Mouse (Mus musculus) hindbrain, embryonic 13.5 days (tissue): ENCODE results near the gene Gm6034. TPM values are rescaled to one million over a fixed set of nuclear protein-coding genes. Genes with fewer than 3 reads are reported as not detected.
"Not testable (repeated sequence)": the region's sequence is repeated elsewhere in the genome, so short reads cannot be mapped to it uniquely, and the experiment has no call there.

Experiments
- ATAC-seq: fragments of 200-750 bp; cut with Nextera tagmentation; 2 replicates; pipeline ENCODE4 v1.8.0; 2017; ENCODE audit warnings: moderate TSS enrichment; ENCODE audit not compliant: low FRiP score
- H3K27ac ChIP-seq: fragments of 300-500 bp; sonication (generic); 2 replicates; pipeline ENCODE4 v1.5.1; 2015; ENCODE audit warnings: inconsistent platforms, mild to moderate bottlenecking, moderate library complexity
- H3K27me3 ChIP-seq: fragments of 300-500 bp; sonication (generic); 2 replicates; pipeline ENCODE4 v1.6.1; 2015; ENCODE audit warnings: mild to moderate bottlenecking, inconsistent platforms
- H3K36me3 ChIP-seq: fragments of 300-500 bp; sonication (generic); 2 replicates; pipeline ENCODE4 v1.6.1; 2015; ENCODE audit warnings: mild to moderate bottlenecking, inconsistent platforms
- H3K4me1 ChIP-seq: fragments of 300-500 bp; sonication (generic); replicated peaks from 2 replicates; pipeline ENCODE4 v1.6.1; 2015; ENCODE audit warnings: inconsistent platforms
- H3K4me2 ChIP-seq: fragments of 300-500 bp; sonication (generic); 2 replicates; pipeline ENCODE4 v1.6.1; 2015; ENCODE audit warnings: inconsistent platforms, mild to moderate bottlenecking, moderate library complexity
- H3K4me3 ChIP-seq: fragments of 300-500 bp; sonication (generic); 2 replicates; pipeline ENCODE4 v1.5.1; 2015; ENCODE audit warnings: mild to moderate bottlenecking, inconsistent platforms
- H3K9ac ChIP-seq: fragments of 300-500 bp; sonication (generic); 2 replicates; pipeline ENCODE4 v1.6.1; 2015; ENCODE audit warnings: mild to moderate bottlenecking, inconsistent platforms
- H3K9me3 ChIP-seq: fragments of 300-500 bp; sonication (generic); 2 replicates; pipeline ENCODE4 v1.6.1; 2016; ENCODE audit warnings: inconsistent platforms
- WGBS: fragments of 180-500 bp; shearing (Covaris S2); methylation state at CpG from one replicate; pipeline ENCODE4 v1.1.7; 2015; 5-methylcytosine and 5-hydroxymethylcytosine counted together
- polyA plus RNA-seq: library from polyadenylated mRNA; unstranded; fragments of >200 nt; fragmentation: Nextera tagmentation; extraction: Ambion mirVana; gene quantifications from 2 replicates; pipeline ENCODE4 v1.2.1, GENCODE M21; 2015

Gene Gm6034
- polyA plus RNA-seq, 1 experiment from 2014 or later = not detected

DNA sequence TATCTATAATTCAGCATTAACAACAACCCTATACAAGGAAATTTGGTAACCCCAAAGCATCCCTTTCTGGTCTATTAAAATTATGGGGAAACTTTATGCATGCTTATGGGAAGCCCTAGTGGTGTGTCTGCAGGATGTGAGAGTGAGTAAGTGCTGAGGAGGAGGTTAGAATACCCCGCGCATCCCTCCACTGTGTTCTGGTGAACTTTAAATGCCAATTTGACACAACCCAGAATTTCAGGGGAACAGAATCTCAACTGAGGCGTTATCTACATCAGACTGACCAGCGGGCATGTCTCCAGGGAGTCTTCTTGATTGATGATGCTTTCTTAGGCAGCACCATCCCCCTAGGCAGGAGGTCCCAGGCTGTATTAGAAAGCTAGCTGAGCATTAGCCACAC is 16.9 kb upstream of the Gm6034 start:
- ATAC-seq = no peak
- WGBS = 44% methylated on average over 4 of the region's 4 CpGs
- Histone ChIP-seq H3K36me3 (no peaks in the 10 kb centered on the region), H3K4me3 (no peak overlapping the region), H3K9ac (no peak overlapping the region), H3K27ac (no peak overlapping the region), H3K4me2 (no peak overlapping the region), H3K27me3 (0 out of 2 replicates have a peak, but pooled peaks cover 5% of the 10 kb centered on the region), H3K9me3 (no peaks in the 10 kb centered on the region), H3K4me1 (0 out of 2 replicates have a peak, but pooled peaks cover 11% of the 10 kb centered on the region)

DNA sequence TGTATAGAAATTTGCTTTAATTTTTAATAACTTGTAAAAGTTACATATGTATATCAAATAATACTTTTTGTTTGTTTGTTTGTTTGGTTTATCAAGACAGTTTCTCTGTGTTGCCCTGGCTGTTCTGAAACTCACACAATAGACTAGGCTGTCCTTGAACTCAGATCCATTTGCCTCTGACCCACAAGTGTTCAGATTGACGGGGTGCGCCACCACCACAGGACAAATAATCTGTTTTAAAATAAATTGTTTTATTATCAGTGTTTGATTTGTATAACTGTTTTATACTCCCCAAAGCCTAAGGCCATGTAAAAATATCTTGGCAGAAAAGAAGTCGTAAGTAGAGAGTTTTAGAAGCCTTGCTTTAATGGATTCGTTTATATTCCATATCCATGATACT is 15.1 kb upstream of the Gm6034 start:
- no peak overlapping the region for H3K9ac ChIP-seq
- no peak overlapping the region for H3K4me2 ChIP-seq
- 97% methylated on average over 4 of the region's 4 CpGs for WGBS
- peaks cover 19% of the 10 kb centered on the region; the same call in 1 of the 2 replicates for H3K27me3 ChIP-seq
- H3K36me3 ChIP-seq = no peaks in the 10 kb centered on the region
- H3K4me1 ChIP-seq = peaks cover 22% of the 10 kb centered on the region
- H3K4me3 ChIP-seq = no peak overlapping the region
- no peak for ATAC-seq
- H3K27ac ChIP-seq = no peak overlapping the region
- no peaks in the 10 kb centered on the region for H3K9me3 ChIP-seq

DNA sequence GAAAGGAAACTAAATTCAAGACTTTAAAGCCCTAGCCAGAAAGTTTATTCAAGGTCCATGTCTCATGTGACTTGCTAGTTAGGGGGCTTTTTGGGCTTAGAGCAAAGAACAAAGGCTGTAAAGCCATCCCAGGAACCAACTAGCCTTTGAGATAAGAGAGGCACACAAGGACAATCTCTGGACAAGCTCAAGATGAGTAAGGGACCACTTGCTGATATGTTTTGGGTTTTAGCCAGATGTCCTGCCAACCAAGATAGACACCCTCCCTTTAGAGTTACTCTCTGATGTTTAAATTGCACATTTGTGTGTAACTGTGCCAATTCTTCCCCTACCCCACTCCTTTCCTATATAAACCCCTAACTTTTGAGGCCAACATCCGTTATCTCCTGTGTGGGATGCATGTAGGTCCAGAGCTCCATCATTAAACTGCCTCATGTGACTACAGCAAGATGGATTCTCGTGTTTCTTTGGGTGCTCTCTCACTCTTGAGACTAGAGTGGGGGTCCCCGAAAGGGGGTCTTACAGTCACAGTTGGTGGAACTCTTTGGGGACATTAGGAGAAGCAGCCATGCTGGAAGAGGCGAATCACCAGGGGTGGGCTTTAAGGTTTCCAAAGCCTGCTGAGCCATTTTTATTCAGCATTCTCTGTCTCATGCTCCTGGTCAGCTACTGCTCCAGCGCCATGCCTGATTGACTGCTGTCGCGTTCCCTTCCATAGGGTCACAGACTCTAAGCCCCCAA is 13.7 kb upstream of the Gm6034 start:
- WGBS = 85% methylated on average over 7 of the region's 7 CpGs
- Histone ChIP-seq H3K9me3 (no peaks in the 10 kb centered on the region), H3K4me3 (no peak overlapping the region), H3K4me1 (peaks cover 19% of the 10 kb centered on the region), H3K27me3 (peaks cover 20% of the 10 kb centered on the region; the same call in 1 of the 2 replicates), H3K27ac (no peak overlapping the region), H3K36me3 (no peaks in the 10 kb centered on the region), H3K9ac (no peak overlapping the region), H3K4me2 (no peak overlapping the region)
- ATAC-seq = no peak

DNA sequence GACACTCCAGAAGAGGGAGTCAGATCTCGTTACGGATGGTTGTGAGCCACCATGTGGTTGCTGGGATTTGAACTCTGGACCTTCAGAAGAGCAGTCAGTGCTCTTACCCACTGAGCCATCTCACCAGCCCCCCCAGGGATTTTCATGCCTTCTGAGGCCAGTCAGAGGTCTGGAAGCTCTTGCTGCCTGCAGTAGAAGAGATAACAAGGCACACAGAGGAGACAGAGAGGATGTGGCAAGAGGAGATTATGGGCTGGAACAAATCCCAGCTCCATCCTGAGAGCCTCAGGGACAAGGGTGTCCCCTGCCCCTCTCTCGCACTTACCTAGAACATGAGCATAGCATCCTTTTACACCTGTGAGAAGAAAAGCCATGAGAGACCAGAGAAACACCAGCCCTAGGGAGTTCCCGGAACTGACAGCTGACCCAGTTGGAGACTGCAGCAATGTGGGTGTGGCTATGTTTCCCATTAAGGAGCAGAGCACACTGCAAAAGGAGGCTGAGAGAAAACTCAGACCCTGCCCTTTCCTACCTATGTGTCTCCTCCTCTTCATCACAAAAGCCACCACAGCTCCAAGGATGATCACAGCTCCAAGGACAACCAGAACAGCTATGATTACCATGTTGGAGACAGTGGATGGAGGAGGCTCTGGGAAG is 12.6 kb upstream of the Gm6034 start:
- not testable (repeated sequence) for H3K9me3 ChIP-seq, H3K27ac ChIP-seq, H3K36me3 ChIP-seq, ATAC-seq, H3K4me3 ChIP-seq, H3K4me2 ChIP-seq, H3K9ac ChIP-seq
- H3K27me3 ChIP-seq = peaks cover 20% of the 10 kb centered on the region; the same call in 1 of the 2 replicates
- peaks cover 17% of the 10 kb centered on the region for H3K4me1 ChIP-seq
- 81% methylated on average over 4 of the region's 4 CpGs for WGBS

DNA sequence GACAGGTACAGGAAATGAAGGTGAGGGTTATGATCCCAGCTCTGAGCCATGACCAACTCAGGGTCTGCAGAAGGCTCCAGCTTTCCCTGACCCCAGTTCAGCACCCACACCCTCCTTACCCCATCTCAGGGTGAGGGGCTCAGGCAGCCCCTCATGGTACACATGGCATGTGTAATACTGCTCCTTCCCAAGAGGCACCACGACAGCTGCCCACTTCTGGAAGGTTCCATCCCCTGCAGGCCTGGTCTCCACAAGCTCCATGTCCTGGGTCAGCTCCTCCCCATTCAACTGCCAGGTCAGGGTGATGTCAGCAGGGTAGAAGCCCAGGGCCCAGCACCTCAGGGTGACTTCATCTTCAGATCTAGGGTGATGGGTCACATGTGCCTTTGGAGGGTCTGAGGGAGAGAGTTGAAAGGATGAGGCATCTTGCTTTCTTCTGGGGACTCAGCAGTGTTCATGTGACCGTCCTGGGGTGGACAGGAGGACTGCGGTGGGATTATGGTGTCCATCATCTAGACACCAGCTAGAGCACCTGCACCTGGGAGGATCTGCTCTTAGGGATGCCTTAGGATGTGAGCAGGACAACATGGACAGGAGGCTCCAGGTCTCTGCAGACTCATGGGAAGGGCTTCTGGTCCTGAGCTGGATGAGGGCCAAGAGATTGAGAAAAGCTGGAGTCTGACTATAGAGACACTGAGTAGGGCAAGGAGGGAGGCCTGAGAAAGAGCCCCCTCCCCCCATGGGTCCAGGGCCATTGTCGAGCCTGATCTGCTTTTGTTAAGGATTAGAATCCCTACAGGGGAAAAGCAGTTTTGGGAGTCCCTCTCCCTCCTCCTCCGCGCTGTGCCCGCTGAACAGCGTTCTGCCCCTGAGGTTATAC is 11.8 kb upstream of the Gm6034 start:
- peaks cover 16% of the 10 kb centered on the region for H3K4me1 ChIP-seq
- peaks cover 20% of the 10 kb centered on the region; the same call in 1 of the 2 replicates for H3K27me3 ChIP-seq
- peak overlapping the region; percentile 47 for H3K4me3 ChIP-seq
- ATAC-seq = 0 out of 2 replicates have a peak, but pooled peaks have one; percentile 26
- 41% methylated on average over 8 of the region's 8 CpGs for WGBS
- not testable (repeated sequence) for H3K27ac ChIP-seq, H3K36me3 ChIP-seq, H3K9me3 ChIP-seq
- 0 out of 2 replicates have a peak overlapping the region, but pooled peaks have one; percentile 43 for H3K9ac ChIP-seq
- H3K4me2 ChIP-seq = peak overlapping the region; percentile 78

DNA sequence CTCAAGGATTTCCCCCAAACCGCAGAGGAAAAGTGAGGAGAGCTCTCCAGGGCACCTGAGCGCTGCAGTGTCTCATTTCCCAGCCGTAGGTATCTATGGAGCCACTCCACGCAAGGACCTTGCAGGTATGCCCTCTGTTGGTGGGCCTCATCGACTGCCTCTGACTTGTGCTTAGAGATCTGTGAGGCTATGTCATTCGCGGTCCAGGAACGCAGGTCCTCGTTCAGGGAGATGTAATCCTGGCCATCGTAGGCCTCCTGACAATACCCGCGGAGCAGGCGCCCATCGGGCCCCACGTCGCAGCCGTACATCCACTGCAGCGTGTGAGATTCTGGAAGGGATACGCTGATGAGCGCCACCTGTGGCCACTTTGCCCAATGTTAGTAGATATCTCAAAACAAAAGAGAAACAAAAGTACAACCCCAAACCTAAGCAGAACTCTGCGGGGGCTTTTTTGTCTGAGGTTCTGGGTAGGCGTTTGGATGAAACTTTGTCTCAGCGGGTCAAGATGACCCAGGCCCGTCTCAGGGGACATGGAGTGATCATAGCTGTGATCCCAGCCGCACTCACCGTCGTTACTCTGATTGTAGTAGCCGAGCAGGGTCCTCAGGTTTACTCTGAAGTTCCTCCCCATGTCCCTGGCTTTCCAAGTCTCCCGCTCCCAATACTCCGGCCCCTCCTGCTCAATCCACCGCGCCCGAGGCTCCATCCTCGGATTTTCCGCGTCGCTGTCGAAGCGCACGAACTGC is 11.0 kb upstream of the Gm6034 start:
- not testable (repeated sequence) for H3K27ac ChIP-seq, H3K36me3 ChIP-seq, H3K9me3 ChIP-seq
- peak overlapping the region; percentile 78 for H3K4me2 ChIP-seq
- peak; percentile 61 for ATAC-seq
- H3K4me1 ChIP-seq = peaks cover 10% of the 10 kb centered on the region
- H3K4me3 ChIP-seq = peak overlapping the region; percentile 47
- peaks cover 20% of the 10 kb centered on the region; the same call in 1 of the 2 replicates for H3K27me3 ChIP-seq
- H3K9ac ChIP-seq = peak overlapping the region; percentile 68
- WGBS = under 1% methylated on average over 40 of the region's 40 CpGs

DNA sequence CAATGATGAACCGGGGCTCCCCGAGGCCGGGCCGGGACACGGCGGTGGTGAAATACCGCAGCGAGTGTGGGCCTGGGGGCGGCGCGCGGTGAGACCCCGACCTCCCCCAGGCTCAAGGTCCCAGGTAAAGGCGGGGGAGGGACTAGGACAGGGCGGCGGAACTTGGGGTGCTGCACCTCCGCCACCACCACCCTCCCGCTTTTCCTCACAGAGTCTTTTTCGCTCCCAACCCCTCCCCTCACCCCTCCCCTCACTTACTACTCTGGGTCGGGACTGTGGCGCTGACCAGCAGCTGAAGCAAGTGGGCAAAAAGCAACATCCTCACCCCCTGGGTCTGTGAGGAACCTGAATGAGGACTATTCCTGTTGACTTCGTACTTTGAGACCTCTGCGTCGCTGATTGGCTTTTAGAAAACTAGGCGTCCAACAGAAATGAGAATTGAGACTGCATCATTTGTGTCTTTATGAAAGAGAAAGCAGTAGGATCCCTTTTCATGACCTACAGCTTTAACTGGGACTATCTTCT is 10.3 kb upstream of the Gm6034 start, which contains the start of gene H2-T23:
H2-T23 (minus strand) TSS at position 505 of the 525 bp plus-strand sequence.
- peak within 1 kb of the TSS; percentile 68 for H3K9ac ChIP-seq
- peaks cover 10% of the 10 kb centered on the region for H3K4me1 ChIP-seq
- not testable (repeated sequence) for H3K9me3 ChIP-seq, H3K27ac ChIP-seq, H3K36me3 ChIP-seq
- peak within 1 kb of the TSS; percentile 47 for H3K4me3 ChIP-seq
- peaks cover 20% of the 10 kb centered on the region; the same call in 1 of the 2 replicates for H3K27me3 ChIP-seq
- WGBS = 1% methylated on average over 25 of the region's 25 CpGs
- ATAC-seq = peak; percentile 41
- H3K4me2 ChIP-seq = peak within 1 kb of the TSS; percentile 78

DNA sequence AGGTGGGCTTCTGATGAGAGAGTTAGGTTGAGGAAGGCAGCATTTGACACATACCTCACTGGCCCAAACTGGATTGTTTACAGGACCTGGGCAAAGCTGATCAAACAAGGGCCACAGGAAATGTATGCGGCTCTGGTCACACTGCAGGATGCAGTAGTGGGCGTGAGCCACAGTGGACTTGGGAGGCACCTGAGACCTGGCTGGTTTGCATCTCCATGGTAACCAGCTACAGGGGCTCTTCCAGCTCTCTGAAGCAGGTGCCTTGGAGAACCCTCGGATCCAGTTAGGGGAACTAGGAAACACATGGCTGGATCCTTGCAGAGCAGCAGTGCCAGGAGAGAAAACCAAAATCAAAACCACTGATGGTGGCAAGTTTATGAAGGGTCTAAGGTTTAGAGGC is 8.2 kb upstream of the Gm6034 start:
- Histone ChIP-seq H3K4me1 (peaks cover 10% of the 10 kb centered on the region), H3K27me3 (peaks cover 20% of the 10 kb centered on the region; the same call in 1 of the 2 replicates)
- not testable (repeated sequence) for H3K27ac ChIP-seq, H3K36me3 ChIP-seq, H3K9ac ChIP-seq, H3K4me3 ChIP-seq, ATAC-seq, H3K4me2 ChIP-seq, H3K9me3 ChIP-seq
- WGBS = 52% methylated on average over 3 of the region's 3 CpGs

DNA sequence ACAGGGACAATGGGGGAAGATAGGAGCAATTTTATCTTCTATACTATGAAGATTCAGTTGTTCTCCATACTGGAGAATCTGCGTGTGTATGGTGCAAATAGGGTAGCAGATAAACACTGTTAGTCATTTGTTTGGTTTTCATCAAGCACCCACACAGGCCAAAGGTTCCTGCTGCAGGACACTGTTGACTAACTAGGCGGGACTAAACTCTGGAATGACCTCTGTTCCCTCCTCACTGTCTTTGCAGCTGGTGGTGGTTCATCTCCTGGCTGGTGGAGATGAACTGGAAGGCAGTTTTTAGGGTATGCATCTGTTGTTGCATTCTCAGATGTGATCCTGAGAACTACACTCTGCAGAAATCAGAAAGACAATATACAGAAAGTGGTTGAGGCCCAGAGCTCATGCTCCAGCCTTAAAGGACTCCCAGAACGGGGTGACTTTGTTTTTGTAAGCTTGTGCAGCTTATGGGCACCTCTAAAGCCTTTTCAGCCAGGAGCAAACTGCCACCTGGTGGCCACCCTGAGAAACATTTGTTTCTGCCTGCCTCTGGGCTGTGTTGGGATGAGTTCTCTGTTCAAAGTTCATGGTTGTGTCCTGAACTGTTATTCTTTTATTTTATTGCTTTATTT is 7.6 kb upstream of the Gm6034 start:
- not testable (repeated sequence) for H3K9ac ChIP-seq, H3K4me2 ChIP-seq, H3K9me3 ChIP-seq, H3K36me3 ChIP-seq, H3K4me3 ChIP-seq, H3K27ac ChIP-seq, ATAC-seq
- 42% methylated on average over 3 of the region's 3 CpGs for WGBS
- H3K4me1 ChIP-seq = peaks cover 10% of the 10 kb centered on the region
- peaks cover 20% of the 10 kb centered on the region; the same call in 1 of the 2 replicates for H3K27me3 ChIP-seq

DNA sequence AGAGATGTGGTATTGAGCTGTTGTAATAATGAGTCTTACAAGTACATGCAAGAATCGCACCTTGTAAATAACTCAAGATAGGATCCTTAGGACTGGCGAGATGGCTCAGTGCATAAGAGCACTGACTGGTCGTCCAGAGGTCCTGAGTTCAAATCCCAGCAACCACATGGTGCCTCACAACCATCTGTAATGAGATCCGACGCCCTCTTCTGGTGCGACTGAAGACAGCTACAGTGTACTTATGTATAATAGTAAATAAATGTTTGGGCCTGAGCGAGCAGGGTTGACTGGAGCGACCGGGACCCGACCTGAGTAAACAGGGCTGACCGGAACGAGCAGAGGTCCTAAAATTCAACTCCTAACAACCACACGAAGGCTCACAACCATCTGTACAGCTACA is 6.6 kb upstream of the Gm6034 start:
- not testable (repeated sequence) for H3K4me2 ChIP-seq, H3K4me3 ChIP-seq, H3K9ac ChIP-seq, H3K27ac ChIP-seq, ATAC-seq, H3K9me3 ChIP-seq, H3K36me3 ChIP-seq
- H3K27me3 ChIP-seq = peaks cover 17% of the 10 kb centered on the region; the same call in 1 of the 2 replicates
- H3K4me1 ChIP-seq = peaks cover 10% of the 10 kb centered on the region
- WGBS = 90% methylated on average over 13 of the region's 13 CpGs

DNA sequence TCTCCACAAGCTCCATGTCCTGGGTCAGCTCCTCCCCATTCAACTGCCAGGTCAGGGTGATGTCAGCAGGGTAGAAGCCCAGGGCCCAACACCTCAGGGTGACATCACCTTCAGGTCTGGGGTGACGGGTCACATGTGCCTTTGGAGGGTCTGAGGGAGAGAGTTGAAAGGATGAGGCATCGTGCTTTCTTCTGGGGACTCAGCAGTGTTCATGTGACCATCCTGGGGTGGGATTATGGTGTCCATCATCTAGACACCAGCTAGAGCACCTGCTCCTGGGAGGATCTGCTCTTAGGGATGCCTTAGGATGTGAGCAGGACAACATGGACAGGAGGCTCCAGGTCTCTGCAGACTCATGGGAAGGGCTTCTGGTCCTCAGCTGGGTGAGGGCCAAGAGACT is 2.2 kb upstream of the Gm6034 start:
- H3K27ac ChIP-seq, H3K9ac ChIP-seq, ATAC-seq, H3K36me3 ChIP-seq, H3K4me2 ChIP-seq, H3K4me3 ChIP-seq, H3K9me3 ChIP-seq: not testable (repeated sequence)
- 96% methylated on average over 2 of the region's 2 CpGs for WGBS
- Histone ChIP-seq H3K4me1 (peaks cover 11% of the 10 kb centered on the region; the same call in 1 of the 2 replicates), H3K27me3 (peaks cover 15% of the 10 kb centered on the region)
